Mouse (Mus musculus) limb, embryonic 11.5 days (tissue): ENCODE results near the gene Cox4i2. TPM values are rescaled to one million over a fixed set of nuclear protein-coding genes. Genes with fewer than 3 reads are reported as not detected.

Experiments
- ATAC-seq: fragments of 200-750 bp; cut with Nextera tagmentation; 2 replicates; pipeline ENCODE4 v1.8.0; 2017; ENCODE audit warnings: low read depth; ENCODE audit not compliant: insufficient number of reproducible peaks, low FRiP score, low TSS enrichment
- DNase-seq: peaks from one replicate; pipeline ENCODE4 v3.0.0-alpha.2; 2015; ENCODE audit warnings: low spot score
- H3K27ac ChIP-seq: fragments of 300-500 bp; sonication (generic); replicated peaks from 2 replicates; pipeline ENCODE4 v1.5.1; 2014; ENCODE audit warnings: low read depth, mild to moderate bottlenecking, low read length
- H3K27me3 ChIP-seq: fragments of 300-500 bp; sonication (generic); 2 replicates; pipeline ENCODE4 v1.6.1; 2014; ENCODE audit warnings: mild to moderate bottlenecking, low read length, mixed read lengths; ENCODE audit not compliant: control insufficient read depth, insufficient read depth
- H3K36me3 ChIP-seq: fragments of 300-500 bp; sonication (generic); 2 replicates; pipeline ENCODE4 v1.6.1; 2014; ENCODE audit warnings: mild to moderate bottlenecking, low read length, moderate library complexity, mixed read lengths; ENCODE audit not compliant: control insufficient read depth, insufficient read depth
- H3K4me1 ChIP-seq: fragments of 300-500 bp; sonication (generic); 2 replicates; pipeline ENCODE4 v1.6.1; 2014; ENCODE audit warnings: low read length, mixed read lengths; ENCODE audit not compliant: control insufficient read depth, insufficient read depth
- H3K4me2 ChIP-seq: fragments of 300-500 bp; sonication (generic); 2 replicates; pipeline ENCODE4 v1.6.1; 2014; ENCODE audit warnings: low read depth, mild to moderate bottlenecking, moderate library complexity; ENCODE audit not compliant: severe bottlenecking
- H3K4me3 ChIP-seq: fragments of 300-500 bp; sonication (generic); 2 replicates; pipeline ENCODE4 v1.5.1; 2014; ENCODE audit warnings: low read depth, low read length
- H3K9ac ChIP-seq: fragments of 300-500 bp; sonication (generic); 2 replicates; pipeline ENCODE4 v1.6.1; 2014; ENCODE audit warnings: mild to moderate bottlenecking, low read length
- H3K9me3 ChIP-seq: fragments of 300-500 bp; sonication (generic); 2 replicates; pipeline ENCODE4 v1.6.1; 2016; ENCODE audit warnings: low read length; ENCODE audit not compliant: control insufficient read depth
- WGBS: fragments of 180-500 bp; shearing (Covaris S2); extraction: QIAGEN DNeasy Blood & Tissue Kit; methylation state at CpG from one replicate; pipeline ENCODE4 v1.1.7; 2014; 5-methylcytosine and 5-hydroxymethylcytosine counted together
- polyA plus RNA-seq: library from polyadenylated mRNA; unstranded; fragments of >200 nt; fragmentation: Nextera tagmentation; extraction: Ambion mirVana; gene quantifications from 2 replicates; pipeline ENCODE4 v1.2.1, GENCODE M21; 2014

Cox4i2 gene
- polyA plus RNA-seq, 1 experiment from 2014 or later = 22.3 TPM

- H3K9ac ChIP-seq = no peak overlapping the region
- 0 out of 2 replicates have a peak overlapping the region, but pooled peaks have one; percentile 23 for H3K27ac ChIP-seq
- no peak overlapping the region for H3K4me3 ChIP-seq
- no peaks in the 10 kb centered on the region for H3K27me3 ChIP-seq
- DNase-seq (no peak), ATAC-seq (no peak)
- WGBS = 33% methylated on average over 4 of the region's 4 CpGs
- H3K4me2 ChIP-seq = no peak overlapping the region
- H3K36me3 ChIP-seq = peaks cover 4% of the 10 kb centered on the region; the same call in 1 of the 2 replicates
- H3K9me3 ChIP-seq = no peaks in the 10 kb centered on the region
- H3K4me1 ChIP-seq = no peaks in the 10 kb centered on the region
These were observed 35.6 kb downstream of the Cox4i2 start for GRCm38 (mm10) chr2:152789591-152789999.

DNA sequence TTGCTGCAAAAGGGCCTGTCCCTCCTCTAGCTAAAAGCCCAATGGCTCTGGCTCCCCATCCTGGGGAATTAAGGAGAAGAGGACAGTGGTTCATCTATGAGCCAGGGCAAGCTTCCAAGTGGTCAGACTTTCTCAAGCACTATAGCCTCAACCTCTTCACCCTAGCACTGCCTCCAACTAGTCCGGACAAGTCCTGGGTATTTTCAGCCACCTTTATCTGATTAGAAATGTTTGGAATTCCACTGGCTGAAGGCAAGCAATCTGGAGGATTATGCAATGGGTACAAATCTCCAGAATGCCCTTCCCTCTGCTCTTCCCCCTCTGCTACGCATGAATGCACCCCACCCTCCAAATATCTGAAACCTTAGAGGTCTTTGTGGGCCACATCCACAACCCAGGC, 38.5 kb downstream of the Cox4i2 start:
- DNase-seq (no peak), ATAC-seq (no peak)
- Histone ChIP-seq H3K4me3 (no peak overlapping the region), H3K36me3 (peaks cover 4% of the 10 kb centered on the region; the same call in 1 of the 2 replicates), H3K4me2 (no peak overlapping the region), H3K27ac (no peak overlapping the region), H3K9me3 (no peaks in the 10 kb centered on the region), H3K9ac (no peak overlapping the region), H3K4me1 (no peaks in the 10 kb centered on the region), H3K27me3 (no peaks in the 10 kb centered on the region)
- WGBS = 72% methylated on average over 2 of the region's 2 CpGs

- Histone ChIP-seq H3K27ac (no peak overlapping the region), H3K9me3 (no peaks in the 10 kb centered on the region)
These were observed 39.4 kb downstream of the Cox4i2 start for GRCm38 (mm10) chr2:152793381-152793780.

DNA sequence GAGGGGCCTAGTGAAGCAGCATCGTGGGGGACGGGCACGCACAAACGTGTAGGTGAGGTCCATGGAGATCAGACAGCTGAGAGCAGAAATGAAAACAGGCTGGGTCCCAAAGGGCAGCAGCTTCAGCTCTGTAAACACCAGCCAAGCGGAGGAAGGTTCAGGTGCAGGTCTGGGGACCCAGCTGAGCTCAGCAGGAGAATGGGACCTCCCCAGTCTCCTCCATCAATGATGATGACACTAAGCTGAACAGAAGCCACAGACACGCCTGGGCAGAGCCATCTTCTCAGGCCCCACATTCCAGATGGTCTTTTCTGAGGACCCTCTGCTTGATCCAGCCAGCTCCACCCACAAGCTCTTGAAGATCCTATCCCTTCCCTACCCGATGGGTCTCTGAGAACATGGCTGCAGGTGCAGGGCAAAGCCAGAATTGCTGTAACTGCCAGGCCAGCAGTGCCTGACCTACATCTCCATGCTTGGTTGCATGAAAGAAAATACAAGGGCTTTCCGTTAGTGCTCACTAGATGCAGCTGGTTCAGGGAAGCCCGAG, 40.4 kb downstream of the Cox4i2 start:
- WGBS = 88% methylated on average over 9 of the region's 9 CpGs
- Histone ChIP-seq H3K36me3 (peaks cover 4% of the 10 kb centered on the region; the same call in 1 of the 2 replicates), H3K4me3 (no peak overlapping the region), H3K27ac (no peak overlapping the region), H3K27me3 (no peaks in the 10 kb centered on the region), H3K4me1 (no peaks in the 10 kb centered on the region), H3K9me3 (no peaks in the 10 kb centered on the region), H3K9ac (no peak overlapping the region), H3K4me2 (no peak overlapping the region)
- ATAC-seq (no peak), DNase-seq (no peak)

More at GRCm38 (mm10) chr2:152793381-152793780, 39.4 kb downstream of the Cox4i2 start:
- WGBS = 85% methylated on average over 5 of the region's 5 CpGs
- H3K27me3 ChIP-seq = no peaks in the 10 kb centered on the region
- H3K4me1 ChIP-seq = no peaks in the 10 kb centered on the region
- H3K9ac ChIP-seq = no peak overlapping the region
- no peak overlapping the region for H3K4me3 ChIP-seq
- DNase-seq = no peak
- peaks cover 4% of the 10 kb centered on the region; the same call in 1 of the 2 replicates for H3K36me3 ChIP-seq
- H3K4me2 ChIP-seq = no peak overlapping the region
- no peak for ATAC-seq

DNA sequence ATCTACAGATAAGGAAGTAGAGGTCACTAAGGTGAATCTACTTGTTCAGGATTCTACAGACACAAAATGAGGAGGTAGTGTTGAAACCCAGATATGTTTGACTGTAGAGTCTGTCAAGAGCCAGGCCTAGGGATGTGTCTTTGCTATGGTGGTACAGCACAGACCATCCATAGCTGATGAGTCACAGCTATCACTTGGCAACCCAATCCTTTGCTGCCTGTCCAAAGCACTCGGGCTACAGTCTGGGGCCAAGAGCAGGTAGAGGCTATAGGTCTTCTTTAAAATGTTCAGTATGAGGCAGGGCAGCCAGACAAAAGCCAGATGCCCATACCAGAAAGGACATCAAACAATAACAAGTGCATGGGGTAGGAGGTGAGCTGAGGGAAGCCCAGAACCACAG, 43.6 kb downstream of the Cox4i2 start:
- no peak overlapping the region for H3K4me3 ChIP-seq
- no peaks in the 10 kb centered on the region for H3K9me3 ChIP-seq
- H3K27me3 ChIP-seq = no peaks in the 10 kb centered on the region
- H3K36me3 ChIP-seq = no peaks in the 10 kb centered on the region
- no peak for ATAC-seq
- 88% methylated on average over 1 of the region's 1 CpGs for WGBS
- no peak overlapping the region for H3K27ac ChIP-seq
- DNase-seq = no peak
- no peaks in the 10 kb centered on the region for H3K4me1 ChIP-seq
- H3K4me2 ChIP-seq = no peak overlapping the region
- no peak overlapping the region for H3K9ac ChIP-seq

DNA sequence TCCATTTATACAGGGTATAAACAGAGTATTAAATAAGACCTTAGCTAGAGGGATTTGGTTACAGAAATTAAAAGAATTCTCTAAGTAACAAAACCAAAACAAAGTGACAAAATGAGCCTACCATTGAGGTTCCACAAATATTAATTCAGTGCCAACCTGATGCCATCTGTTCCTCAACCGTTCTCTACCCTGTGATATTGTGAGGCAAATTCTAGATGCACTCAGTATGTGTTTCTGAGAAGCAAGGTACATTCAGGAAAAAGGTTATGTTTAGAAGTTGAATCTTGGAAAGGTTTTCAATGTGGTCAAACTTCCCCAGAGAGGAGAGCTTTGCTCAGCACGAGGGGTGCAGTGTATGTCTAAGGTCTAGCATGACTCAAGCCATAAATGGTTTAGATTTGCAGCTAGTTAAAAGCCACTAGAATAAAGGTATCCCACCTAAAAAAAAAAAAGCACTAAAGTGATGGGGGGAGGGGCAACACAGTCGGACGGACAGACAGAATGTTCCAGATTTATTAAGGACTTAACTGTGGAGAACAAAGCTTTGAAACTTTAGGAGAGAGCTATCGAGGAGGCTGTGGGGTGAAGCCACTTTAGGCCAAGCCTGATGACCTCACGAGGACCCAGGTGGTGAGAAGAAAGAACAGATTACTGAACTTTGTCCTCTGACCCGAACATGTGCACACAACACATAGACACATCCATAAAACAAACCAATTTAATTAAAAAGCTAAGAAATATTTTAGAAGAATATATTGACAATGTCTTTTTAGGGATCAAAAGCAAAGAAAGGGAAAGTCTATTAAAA, 46.2 kb downstream of the Cox4i2 start:
- Histone ChIP-seq H3K27ac (no peak overlapping the region), H3K9me3 (no peaks in the 10 kb centered on the region), H3K36me3 (no peaks in the 10 kb centered on the region), H3K4me3 (no peak overlapping the region), H3K9ac (no peak overlapping the region), H3K4me1 (peaks cover 11% of the 10 kb centered on the region), H3K27me3 (no peaks in the 10 kb centered on the region), H3K4me2 (no peak overlapping the region)
- DNase-seq (no peak), ATAC-seq (no peak)
- WGBS = 59% methylated on average over 7 of the region's 7 CpGs

GRCm38 (mm10) chr2:152800762-152801113, 46.8 kb downstream of the Cox4i2 start:
- Histone ChIP-seq H3K27me3 (no peaks in the 10 kb centered on the region), H3K9me3 (no peaks in the 10 kb centered on the region), H3K4me2 (no peak overlapping the region), H3K4me1 (peaks cover 17% of the 10 kb centered on the region), H3K4me3 (no peak overlapping the region), H3K9ac (no peak overlapping the region), H3K27ac (no peak overlapping the region), H3K36me3 (no peaks in the 10 kb centered on the region)
- ATAC-seq = no peak
- no peak for DNase-seq

DNA sequence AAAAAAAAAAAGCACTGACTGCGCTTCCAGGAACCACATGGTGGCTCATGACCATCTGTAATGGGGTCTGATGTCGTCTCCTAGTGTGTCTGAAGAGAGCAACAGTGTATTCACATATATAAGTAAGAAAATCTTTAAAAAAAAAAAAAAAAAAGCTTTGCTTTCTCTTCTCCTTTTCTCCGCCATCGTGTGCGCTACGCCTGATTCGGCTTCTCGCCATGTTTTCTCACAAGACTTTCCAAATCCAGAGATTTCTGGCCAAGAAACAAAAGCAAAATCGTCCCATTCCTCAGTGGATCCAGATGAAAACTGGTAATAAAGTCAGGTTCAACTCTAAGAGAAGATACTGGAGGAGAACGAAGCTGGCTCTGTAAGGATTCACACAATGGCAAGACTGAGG, 48.3 kb downstream of the Cox4i2 start:
- Histone ChIP-seq H3K9ac (no peak overlapping the region), H3K36me3 (no peaks in the 10 kb centered on the region), H3K27ac (no peak overlapping the region), H3K4me3 (no peak overlapping the region), H3K4me1 (peaks cover 17% of the 10 kb centered on the region), H3K9me3 (no peaks in the 10 kb centered on the region), H3K4me2 (no peak overlapping the region), H3K27me3 (no peaks in the 10 kb centered on the region)
- ATAC-seq = no peak
- no peak for DNase-seq
- 92% methylated on average over 10 of the region's 10 CpGs for WGBS
